Mouse (Mus musculus) spleen, postnatal 10 days (tissue): ENCODE measurements around the gene Dcpp1.
"Not testable (repeated sequence)": the region's sequence is repeated elsewhere in the genome, so short reads cannot be mapped to it uniquely, and the experiment has no call there.

Source experiments
- DNase-seq, 2 experiments: peaks; one replicate each; pipeline ENCODE4 v3.0.0; 2021 to 2022; ENCODE audit warnings: low spot score in 2 of 2

Gene Dcpp1

DNA sequence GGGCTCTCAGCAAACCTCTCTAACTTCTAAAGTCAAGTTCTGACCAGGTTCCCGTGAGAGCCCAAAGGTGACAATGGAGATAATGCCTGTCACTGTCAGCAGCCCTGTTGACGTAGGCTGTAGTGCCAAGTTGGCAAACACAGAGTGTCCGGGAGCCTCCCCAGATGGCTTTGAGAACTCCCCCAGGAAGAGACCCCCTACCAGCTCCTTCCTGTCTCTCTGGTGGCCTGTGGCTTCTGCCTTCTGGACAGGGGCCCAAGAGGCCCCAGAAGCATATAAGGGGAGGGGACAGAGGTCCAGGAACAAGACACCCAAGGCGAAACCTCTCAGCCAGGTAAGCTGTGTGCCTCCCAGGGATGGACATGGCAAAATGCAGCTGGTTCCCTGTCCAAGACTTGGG lies at the start of gene Dcpp1, which contains the start of gene Dcpp2:
TSS of gene Dcpp1 (plus strand) at position 301 of the 400 bp plus-strand sequence.
TSS of gene Dcpp2 (plus strand) at position 305 of the 400 bp plus-strand sequence.
- not testable (repeated sequence) for DNase-seq

DNA sequence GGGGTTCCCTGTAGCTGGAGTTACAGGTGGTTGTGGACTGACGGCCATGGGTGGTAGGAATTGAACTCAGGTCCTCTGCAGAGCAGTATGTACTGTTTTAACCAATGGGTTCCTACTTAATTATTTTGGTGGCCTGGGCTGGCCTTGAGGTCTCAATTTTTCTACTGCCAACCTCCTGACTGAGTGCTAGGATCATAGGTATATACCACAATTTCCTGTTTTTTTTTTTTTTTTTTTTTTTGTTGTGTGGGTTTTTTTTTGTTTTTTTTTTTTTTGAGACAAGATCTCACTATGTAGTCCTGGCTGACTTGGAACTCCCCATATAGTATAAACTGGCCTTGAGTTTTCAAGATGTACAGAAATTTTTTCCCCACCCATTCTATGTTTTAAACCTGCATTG lies 49.5 kb upstream of the Dcpp1 start:
- DNase-seq, result no peak

DNA sequence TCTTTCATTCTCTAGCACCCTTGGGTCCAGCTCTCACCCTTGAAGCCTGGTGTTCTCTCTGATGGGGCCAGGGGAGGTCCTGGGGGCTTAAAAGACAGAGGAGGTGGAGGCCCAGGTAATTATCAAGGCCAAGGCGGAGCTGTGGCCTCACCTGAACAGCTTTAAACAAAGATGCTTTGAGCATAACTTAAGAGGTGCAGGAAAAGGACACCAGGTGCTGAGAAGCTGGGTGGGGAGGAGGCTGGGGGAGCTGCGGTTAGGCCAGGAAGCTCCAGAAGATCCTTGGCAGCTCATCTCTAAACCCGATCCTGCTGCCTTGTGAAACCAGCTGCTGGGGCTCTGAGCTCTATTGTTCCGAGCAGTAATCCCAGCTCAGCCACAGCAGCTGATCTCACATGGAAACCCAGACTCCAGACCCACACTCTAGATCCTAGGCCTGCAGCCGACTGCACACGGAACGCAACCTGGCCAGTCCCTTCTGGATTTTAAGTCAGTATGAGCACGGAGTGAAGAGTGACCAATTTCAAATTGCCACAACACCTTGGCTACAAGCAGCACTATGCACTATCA lies 44.6 kb upstream of the Dcpp1 start, which contains the start of gene Prss33:
TSS of gene Prss33 (minus strand) at position 51 of the 570 bp plus-strand sequence.
- no peak for DNase-seq

GRCm38 (mm10) chr17:23841145-23841544 lies 39.5 kb upstream of the Dcpp1 start:
- peak; percentile 58 to 84 for DNase-seq

- peak in 1 of 2 experiments; percentile 52 for DNase-seq
These were observed 37.4 kb upstream of the Dcpp1 start for GRCm38 (mm10) chr17:23843141-23843811.

- peak; percentile 48 to 78 for DNase-seq
These were observed 36.8 kb upstream of the Dcpp1 start, which contains the start of the genes Prss32 and Prss41 for GRCm38 (mm10) chr17:23843812-23844273. Gene Prss32 (plus strand): TSS chr17:23843855. Gene Prss41 (minus strand): TSS chr17:23844172.

- DNase-seq, result no peak
These were observed 30.6 kb upstream of the Dcpp1 start for GRCm38 (mm10) chr17:23850028-23850427.

DNA sequence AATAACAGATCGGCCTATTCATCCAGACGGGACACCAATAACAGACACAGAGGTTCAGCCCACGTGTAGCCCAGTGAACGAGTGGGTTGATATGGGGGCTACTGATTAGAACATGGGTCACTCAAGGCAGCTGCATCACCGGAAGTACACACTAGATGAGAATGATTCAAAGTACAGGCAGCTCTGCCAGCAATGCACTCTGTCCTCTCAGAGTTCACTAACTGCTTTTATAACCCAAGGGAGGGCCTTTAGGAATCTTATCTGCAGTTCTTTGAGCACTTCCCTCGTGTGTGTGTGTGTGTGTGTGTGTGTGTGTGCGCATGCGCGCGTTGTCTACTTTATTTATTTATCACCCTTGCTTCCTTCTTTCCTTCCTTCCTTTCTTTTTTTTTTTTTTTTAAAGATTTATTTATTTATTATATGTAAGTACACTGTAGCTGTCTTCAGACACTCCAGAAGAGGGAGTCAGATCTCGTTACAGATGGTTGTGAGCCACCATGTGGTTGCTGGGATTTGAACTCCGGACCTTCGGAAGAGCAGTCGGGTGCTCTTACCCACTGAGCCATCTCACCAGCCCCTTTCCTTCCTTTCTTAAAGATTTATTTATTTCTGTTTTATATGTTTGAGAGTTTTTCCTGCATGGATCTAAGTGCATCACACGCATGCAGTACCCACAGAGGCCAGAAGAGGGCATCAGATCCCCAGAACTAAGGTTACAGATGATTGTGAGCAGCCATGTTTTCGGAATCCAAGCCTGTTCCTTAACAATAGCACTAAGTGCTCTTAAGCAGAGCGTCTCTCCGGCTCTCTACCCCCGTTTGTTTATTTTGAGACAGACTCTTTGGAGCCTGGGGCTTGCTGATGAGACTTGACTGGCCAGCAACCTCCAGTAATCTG lies 29.6 kb upstream of the Dcpp1 start:
- peak; percentile 56 to 76 for DNase-seq

DNA sequence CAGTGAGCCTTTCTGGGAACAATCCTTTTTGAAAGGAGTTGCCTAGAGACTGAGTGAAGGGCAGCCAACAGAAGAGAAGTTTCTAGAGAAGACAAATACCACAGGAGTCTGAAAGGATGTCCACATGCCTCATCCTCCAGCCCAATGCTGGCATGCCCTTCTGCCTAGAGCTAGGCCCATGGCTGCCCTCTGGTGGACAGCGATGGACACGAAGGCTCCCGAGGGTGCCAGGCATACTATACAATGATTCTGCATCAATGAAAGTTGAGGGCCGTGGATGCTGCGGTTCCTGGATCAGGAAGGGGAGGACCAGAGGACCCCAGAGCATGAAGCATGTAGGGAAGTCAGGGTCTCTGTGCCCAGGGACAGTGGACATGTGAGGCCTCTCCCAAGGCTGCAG lies 27.4 kb upstream of the Dcpp1 start:
- DNase-seq, result peak; percentile 46 to 82

- no peak for DNase-seq
These were observed 26.4 kb upstream of the Dcpp1 start for GRCm38 (mm10) chr17:23854229-23854765.

DNA sequence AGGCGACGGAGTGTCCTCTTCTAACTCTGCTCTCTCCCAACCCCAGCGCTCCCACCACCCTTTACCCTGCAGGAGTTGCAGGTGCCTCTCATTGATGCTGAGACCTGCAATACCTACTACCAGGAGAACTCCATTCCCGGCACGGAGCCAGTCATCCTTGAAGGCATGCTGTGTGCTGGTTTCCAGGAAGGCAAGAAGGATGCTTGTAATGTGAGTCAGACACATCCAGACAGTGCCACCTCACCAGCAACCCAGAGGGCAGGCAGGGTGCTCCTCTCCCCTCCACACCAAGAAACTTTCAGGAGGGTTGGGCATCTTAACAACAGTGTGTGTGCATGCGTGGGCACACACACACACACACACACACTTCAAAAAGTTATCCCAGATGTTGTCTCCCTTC lies 23.5 kb upstream of the Dcpp1 start:
- DNase-seq, result no peak

DNA sequence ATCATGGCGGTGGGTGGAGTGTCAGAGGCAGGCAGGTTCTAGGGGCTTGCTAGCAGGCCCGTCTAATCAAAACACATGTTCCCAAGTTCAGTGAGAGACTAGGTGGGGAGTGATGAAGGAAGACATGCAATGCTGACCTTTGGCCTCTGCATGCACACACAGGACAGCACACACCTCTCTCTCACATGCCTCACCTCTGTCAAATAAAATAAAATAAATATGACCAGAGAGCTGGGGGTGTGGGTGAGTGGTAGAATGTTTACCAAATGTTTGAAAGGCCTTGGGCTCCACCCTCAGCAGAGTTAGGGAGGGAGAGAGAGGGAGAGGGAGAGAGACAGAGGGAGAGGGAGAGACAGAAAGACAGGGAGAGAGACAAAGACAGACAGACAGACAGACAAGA lies 22.8 kb upstream of the Dcpp1 start:
- DNase-seq, result no peak

DNA sequence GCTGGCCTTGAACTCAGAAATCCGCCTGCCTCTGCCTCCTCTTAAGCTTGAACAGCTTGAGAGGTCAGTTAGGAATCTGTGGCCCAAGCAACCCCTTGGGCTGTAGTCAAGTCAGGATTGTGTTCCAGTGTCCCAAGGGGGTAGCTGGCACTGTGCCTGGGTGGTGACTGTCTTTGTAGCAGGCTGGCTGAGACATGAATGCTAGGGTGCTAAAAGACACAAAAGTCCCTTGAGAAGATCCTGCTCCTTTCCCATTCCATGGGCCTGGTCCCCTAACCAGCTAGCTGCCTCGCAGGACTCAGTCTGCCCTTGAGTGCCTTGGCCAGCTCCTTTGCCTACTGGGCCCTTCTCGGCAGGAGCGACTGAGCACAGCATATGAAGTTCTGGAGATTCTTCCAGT lies 17.8 kb upstream of the Dcpp1 start:
- no peak for DNase-seq

DNA sequence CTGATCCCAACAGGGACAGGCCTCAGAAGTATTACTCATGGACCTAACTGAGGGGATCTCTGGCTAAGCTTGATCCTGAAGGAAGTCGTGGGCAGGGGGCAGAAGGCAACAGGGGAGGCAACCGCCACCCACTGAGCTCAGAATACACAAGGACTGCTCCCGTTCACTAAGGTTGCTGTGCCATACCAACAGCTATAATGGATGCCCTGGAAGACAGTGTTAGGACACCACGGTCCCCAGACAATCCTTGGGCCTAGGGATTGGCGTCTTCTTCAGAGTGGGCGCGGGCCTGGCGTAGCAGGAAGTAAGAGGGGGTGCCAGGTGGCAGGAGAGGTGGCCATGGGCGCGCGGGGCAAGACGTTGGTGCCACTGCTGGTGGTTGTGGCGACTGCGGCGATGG lies 12.9 kb upstream of the Dcpp1 start, which contains the start of gene Prss21:
TSS of gene Prss21 (plus strand) at position 301 of the 400 bp plus-strand sequence.
- DNase-seq, result no peak

DNA sequence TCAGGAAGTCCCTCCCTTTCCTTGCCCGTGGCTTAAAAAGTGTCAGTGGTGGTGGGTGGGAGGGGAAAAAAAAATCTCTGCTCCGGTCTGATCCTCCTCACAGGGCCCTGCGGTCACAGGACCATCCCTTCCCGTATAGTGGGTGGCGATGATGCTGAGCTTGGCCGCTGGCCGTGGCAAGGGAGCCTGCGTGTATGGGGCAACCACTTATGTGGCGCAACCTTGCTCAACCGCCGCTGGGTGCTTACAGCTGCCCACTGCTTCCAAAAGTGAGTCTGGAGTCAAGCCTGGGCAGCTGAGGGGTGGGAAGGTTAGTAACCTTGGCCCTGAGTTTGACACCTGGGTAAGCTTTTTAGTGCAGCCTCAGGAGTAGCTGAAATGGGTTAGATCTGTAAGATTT lies 12.2 kb upstream of the Dcpp1 start:
- no peak for DNase-seq

DNA sequence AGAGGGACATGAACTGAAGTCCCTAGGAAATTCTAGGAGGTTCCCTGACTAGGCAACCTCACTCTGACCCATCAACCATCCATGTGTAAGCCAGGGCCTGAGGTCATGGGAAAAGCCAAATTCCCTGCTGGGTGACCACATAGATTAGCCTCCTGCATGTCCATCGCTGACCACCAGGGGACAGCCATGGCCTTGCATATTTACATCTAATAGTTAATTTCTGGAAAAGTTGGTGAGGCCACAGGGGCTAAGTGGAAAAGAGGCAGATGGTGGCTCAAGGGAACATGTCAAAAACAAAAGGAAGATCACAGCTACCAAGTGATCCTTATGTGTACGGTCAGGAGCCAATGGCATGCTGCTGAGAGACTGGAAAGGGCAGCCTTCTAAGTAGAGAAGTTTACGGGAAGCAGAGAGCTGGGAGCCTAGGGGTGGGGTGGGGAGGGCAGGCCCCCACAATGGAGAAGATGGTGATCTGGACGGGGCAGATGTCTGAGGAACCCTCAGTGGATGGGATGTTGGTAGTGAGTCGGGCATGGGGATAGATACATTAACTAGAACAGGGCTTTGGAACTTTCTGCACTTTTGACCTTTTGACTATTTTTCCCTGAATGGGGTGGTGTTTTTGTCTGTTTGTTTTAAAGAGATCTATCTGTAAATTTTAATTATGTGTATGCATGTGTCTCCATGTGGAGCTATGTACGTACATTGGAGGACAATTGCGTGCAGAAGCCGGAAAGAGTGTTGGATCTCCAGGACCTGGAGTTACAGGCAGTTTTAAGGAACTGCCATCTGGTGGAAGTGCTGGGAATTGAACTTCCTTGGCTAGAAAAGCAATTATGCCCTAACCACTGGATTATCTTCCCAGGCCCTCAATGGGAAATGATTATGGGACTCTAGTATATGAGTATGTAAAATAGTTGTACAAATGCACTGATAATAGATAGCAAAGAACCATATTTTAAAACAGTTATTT lies 6.5 kb upstream of the Dcpp1 start:
- peak in 1 of 2 experiments; percentile 44 for DNase-seq

DNA sequence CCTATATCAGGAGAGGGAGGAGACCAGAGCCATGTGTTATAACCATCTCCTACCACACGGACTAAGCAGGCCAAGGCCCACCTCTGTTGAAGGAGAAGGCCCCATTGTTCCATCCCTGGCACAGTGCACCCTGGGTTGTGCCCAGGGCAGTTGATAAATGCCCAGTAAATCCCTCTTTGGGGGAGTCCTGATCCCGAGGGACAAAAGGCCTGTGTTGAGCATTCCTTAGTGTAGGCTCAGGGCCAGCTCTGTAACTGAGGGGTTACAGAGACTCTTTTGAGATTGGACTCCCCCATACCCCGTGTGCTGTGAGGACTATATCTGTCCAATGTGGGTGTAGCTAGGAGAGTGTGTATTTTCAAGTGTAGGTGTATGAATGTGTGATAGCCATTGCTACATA lies 3.9 kb upstream of the Dcpp1 start:
- no peak for DNase-seq

DNA sequence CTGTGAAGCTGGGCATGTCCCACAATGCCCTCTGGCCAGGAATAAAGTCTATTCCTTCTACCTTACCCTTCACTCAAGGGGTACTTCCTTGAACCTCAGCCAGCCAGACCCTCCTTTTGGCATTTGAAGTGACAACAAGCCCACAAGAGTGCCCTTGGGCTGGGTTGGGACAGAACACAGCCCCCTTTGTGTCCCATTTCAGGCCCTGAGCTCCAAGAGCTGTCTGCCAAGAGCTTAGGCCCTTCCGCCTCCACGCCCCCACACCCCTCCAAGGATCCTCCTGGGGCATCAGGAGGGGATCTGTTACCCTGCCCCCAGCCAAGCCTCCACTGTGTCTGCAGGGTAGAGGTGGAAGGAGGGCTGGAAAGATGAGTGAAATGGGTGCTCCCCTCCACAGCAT lies 3.5 kb upstream of the Dcpp1 start:
- DNase-seq, result no peak

DNA sequence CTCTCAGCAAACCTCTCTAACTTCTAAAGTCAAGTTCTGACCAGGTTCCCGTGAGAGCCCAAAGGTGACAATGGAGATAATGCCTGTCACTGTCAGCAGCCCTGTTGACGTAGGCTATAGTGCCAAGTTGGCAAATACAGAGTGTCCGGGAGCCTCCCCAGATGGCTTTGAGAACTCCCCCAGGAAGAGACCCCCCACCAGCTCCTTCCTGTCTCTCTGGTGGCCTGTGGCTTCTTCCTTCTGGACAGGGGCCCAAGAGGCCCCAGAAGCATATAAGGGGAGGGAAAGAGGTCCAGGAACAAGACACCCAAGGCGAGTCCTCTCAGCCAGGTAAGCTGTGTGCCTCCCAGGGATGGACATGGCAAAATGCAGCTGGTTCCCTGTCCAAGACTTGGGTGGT lies 36.5 kb downstream of the Dcpp1 start, which contains the start of gene Dcpp3:
TSS of gene Dcpp3 (plus strand) at position 301 of the 400 bp plus-strand sequence.
- DNase-seq, result not testable (repeated sequence)

DNA sequence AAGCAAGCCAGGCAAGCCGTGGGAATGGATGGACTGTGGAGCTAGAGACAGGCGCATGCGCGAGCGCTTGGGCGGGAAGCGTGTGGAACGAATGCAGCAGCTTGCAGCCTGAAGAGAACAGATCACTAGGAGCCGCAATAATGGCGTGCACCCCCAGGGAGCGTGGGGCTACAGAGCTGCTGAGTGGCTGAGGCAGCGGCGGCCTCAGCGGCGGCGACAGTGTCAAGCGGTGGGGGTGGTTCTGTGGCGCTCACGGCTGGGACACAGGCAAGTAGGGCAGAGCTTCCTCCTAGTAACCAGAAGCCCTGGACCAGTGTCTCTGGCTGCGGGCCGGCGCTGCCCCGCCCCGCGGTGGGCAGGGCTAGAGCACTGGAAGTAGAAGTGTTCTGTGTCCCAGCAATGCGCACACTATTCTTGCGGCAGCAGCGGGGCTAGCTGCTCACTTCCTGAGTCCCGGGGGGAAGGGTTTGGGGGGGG lies 43.9 kb downstream of the Dcpp1 start:
- peak; percentile 53 to 81 for DNase-seq
